Mouse (Mus musculus) neutrophil, adult 5-6 weeks (primary cell): Measurements from ENCODE around the gene Zfp791. TPM values are rescaled to one million over a fixed set of nuclear protein-coding genes. Genes with fewer than 3 reads are reported as not detected.
"Not testable (repeated sequence)": the region's sequence is repeated elsewhere in the genome, so short reads cannot be mapped to it uniquely, and the experiment has no call there.

Source experiments
- ATAC-seq: fragments of 151-379, 151-347 bp; 2 replicates; pipeline ENCODE4 v1.8.0; 2017; ENCODE audit warnings: mild to moderate bottlenecking, moderate TSS enrichment; ENCODE audit not compliant: insufficient number of reproducible peaks, poor library complexity, low FRiP score, severe bottlenecking; ENCODE audit errors: extremely low read depth
- total RNA-seq: library from RNA; stranded (forward); fragments of 200-1000 nt; gene quantifications from 2 replicates; pipeline ENCODE4 v1.2.3, GENCODE M21; 2017

Zfp791 gene
- total RNA-seq = not detected in 2 replicates

- no peak for ATAC-seq
Observed at GRCm38 (mm10) chr8:85122995-85123394, at the start of gene Zfp791. Zfp791 (minus strand) TSS chr8:85123095.

DNA sequence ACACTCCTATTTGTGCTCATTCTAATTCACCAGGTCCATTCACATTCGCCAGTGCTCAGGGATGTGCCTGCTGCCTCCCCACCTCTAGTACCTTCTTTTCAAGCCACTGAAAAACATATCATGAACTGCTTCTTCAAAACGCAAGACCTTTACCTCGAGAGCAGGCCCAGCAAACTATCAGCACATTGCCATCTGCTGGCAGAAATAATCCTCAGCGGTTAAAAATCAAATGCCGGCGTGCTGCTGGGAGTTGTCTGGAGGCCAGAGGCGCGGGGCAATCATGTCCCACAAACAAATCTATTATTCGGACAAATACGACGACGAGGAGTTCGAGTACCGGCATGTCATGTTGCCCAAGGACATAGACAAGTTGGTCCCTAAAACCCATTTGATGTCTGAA is 48.4 kb upstream of the Zfp791 start:
- peak; percentile 41; the same call in 1 of the 2 replicates for ATAC-seq

DNA sequence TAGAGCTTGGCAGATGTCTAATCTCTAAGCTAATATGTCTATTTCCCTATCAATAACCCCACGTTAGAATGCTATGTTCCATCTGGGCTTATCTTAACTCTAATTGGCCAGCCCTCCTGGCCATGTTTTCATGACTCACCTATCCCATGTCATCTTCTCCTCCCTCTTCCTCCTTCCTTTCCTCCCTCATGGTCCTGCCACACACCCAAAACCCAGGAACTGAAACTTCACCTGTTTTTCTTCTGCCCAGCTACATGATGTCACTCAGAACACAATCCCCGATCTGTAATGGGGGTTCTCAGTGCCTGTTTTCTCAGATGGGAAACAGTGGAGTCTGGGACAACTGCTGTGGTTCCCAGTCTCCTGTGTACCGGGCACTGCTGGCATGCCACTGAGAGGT is 28.7 kb upstream of the Zfp791 start, which contains the start of gene Cks1brt:
Gene Cks1brt, plus strand, starts transcription at position 301 of the 400 bp plus-strand sequence.
- ATAC-seq = no peak

DNA sequence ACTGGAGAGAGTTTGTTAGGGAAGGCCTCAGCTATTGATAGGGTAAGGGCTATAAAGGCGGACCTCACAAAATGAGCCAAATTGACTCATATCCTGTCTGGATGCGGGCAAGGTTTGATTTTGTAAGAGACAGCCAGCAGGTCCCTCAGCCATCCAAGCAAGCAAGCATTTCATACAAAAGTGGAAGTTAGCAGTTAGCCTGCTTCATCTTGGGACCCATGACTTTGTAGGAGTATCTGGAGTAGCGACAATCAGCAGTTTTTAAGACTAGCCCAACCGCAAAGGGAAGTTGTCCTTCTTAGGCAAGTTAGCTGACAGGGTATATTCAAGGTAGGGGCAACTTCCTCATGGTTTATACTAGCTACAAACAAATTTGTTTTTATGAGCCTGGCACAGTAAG is 19.6 kb upstream of the Zfp791 start:
- ATAC-seq = peak; percentile 99

DNA sequence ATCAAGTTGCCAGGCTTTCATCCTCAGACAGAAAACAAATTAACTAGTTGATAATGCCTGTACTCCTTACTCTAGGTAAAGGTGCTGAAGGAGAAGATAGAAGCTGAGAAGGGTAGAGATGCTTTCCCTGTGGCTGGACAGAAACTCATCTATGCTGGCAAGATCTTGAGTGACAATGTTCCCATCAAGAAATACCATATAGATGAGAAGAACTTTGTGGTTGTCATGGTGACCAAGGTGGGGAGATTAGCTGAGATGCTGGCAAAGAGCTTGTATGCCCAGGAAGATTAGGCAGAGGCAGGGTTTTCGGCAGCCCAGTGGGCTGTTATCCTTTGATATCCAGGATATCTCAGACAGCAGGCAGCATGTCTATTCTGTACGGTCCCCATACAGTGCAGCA is 12.8 kb upstream of the Zfp791 start:
- ATAC-seq = not testable (repeated sequence)

DNA sequence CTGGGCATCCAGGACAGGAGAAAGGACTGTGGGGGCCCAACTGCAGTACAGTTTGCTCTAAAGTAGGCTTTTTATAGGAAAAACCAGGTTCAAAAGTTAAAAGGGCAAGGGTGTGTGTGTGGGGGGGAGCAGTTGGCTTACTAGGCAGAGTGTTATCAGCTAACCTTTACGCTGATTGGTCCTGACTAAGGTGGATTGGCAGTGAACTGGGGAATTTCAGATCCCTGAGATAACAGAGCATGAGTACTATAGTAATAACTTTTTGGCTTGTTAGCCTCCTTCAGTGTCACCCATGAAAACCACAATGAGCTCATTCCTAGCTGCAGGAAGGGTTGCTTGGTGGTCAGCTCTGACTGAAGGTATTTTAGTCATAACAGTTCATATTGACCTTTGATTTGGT is 9.4 kb upstream of the Zfp791 start:
- ATAC-seq = no peak

DNA sequence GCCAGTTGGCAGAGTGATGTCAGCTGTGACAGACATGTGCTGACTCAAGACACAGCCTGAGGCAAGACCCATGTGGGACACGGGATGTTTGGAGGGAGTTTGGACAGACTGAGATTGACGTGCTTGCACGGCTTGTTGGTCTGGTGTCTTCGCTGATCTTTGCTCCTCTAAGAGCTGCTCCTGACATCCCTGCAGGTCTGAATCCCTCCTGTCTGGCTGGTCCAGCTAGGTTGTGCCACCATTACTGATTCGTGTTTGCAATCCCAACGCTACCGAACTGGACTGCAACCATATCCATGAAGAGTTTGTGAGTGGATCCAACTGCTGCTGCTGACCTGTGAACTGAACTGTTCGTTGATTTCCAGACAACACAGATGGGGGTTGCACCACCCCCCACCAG is 796 bp upstream of the Zfp791 start:
- ATAC-seq = no peak

DNA sequence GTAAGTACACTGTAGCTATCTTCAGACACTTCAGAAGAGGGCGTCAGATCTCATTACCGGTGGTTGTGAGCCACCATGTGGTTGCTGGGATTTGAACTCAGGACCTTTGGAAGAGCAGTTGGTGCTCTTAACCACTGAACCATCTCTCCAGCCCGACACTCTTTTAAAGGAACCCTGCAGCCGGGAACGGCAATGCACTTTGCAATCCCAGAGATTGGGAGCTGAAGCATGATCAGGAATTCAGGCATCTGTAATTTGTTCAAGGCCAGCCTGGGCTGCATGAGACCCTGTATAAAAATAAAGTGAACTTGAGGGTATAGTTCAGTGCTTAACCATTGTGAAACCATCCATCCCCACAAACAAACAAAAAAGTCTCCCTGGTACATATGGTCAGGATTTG is 2.6 kb downstream of the Zfp791 start:
- not testable (repeated sequence) for ATAC-seq

GRCm38 (mm10) chr8:85119052-85119981 is 3.6 kb downstream of the Zfp791 start:
- no peak for ATAC-seq

DNA sequence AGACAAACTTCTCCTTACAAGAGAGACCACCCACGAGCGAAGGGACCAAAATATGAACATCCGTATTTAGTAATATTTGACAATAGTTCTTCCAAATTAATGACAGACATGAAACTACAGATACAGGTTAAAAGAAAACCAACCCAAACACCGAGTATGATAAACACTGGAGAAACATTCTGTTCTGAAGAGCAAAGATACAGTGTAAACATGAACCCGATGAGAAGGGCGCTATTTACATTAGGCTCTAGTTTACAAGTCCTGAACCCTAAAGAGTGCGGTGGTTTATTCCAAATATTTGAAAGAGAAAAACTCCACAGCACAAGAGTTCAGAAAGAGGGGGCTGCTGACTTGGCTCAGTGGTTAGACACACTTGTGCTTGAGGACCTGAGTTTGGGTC is 5.9 kb downstream of the Zfp791 start:
- ATAC-seq = no peak

GRCm38 (mm10) chr8:85115501-85115900 is 7.4 kb downstream of the Zfp791 start:
- no peak for ATAC-seq

GRCm38 (mm10) chr8:85113241-85113640 is 9.7 kb downstream of the Zfp791 start:
- ATAC-seq = no peak

DNA sequence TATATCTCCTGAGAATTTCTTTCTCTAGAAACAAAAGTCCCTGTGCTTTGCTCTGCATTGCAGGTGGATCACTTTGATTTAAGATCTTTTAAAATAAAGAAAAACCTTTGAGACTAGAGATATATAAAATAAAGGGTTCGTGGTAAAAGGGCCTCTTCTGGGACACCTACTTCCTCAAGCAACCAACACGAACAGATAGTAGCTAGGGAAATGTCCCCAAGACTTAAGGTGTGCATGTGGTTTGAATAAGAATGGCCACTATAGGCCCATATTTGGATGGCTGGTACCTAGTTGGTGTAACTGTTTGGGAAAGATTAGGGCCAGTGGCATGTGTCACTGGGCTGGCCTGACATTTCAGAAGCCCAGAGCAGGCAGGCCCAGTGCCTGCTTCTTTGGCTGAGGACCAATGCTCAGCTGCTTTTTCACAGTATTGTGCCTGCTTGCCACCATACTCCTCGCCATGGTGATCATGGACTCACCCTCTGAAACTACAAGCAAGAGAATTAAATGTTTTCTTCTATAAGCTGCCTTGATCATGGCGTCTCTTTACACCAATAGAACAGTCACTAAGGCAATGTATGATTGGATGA is 22.7 kb downstream of the Zfp791 start:
- no peak for ATAC-seq

DNA sequence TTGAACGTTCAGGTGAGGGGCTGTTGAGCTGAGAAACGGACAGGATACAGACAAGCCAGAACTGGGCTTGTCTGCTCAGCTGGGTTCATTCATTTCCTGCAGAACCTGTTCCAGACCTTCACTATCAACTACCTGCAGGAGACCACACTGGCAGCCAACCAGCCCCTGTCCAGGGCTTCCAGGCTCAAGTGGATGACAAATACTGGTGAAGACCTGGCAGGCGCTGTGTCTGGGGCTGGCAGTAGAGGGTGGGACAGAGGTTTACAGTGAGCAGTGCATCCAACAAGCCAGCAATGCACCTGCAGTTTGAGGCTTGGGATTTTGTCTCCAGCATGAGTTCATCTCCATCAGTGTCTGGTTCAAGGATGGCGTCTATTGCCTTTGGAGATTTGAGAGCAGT is 26.0 kb downstream of the Zfp791 start:
- ATAC-seq = no peak

DNA sequence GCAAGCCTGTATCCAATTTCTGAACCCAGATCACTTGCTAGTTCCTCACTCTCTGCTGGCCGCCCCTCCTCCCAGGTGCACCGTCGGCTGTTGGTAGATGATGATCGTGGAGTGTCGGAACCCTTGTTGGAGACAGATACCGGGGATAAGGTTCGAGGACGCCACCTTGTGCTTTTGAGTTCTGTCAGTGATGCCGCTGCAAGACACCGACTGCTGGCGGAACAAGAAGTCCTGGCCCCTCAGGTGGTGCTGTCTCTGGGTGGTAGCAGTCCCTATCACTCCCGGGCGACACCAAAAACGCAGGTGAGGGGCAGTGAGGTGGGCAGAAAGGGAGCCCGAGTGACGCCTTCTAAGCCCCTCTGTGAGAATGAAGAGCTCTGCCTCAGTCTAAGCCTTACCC is 26.7 kb downstream of the Zfp791 start:
- no peak for ATAC-seq

GRCm38 (mm10) chr8:85095566-85095965 is 27.3 kb downstream of the Zfp791 start:
- no peak for ATAC-seq

DNA sequence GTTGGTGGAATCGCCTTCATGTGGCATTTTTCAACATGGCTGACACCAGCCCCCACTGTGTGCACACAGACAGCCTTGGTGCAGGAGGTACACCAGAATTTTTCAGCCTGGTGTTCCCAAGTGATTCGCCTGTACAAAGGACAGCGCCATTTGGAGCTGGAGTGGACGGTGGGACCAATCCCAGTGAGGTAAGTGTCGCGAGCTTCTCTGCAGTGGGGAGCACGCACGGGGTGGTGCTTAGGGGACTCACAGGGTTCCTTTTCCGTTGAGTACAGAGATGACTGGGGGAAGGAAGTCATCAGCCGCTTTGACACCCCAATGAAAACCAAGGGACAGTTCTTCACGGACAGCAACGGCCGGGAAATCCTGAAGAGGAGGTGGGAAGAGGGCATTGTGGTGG is 27.8 kb downstream of the Zfp791 start:
- no peak for ATAC-seq

DNA sequence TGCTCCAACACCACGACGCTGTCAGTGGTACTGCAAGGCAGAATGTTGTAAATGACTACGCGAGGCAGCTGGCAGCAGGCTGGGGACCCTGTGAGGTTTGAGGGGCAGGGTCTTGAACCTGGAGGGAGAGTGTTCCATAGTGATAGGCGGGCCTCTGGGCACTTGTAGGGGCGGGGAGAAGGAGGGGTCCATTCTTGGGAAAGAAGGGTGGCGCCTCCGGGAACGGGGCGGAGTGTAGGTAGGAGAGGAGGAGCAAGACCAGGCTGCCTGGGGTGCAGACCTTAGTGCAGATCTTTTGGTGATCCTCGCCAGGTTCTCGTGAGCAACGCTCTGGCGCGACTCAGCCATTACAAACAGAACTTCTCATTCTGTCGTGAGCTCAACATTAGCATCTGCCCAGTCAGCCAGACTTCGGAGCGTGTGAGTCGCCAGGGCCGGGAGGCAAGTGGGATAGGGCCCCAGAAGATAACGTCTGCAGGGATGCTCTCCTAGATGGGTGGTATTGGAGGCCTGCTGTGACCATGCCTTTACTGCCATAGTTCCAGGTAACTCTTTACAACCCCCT is 31.3 kb downstream of the Zfp791 start:
- no peak for ATAC-seq

DNA sequence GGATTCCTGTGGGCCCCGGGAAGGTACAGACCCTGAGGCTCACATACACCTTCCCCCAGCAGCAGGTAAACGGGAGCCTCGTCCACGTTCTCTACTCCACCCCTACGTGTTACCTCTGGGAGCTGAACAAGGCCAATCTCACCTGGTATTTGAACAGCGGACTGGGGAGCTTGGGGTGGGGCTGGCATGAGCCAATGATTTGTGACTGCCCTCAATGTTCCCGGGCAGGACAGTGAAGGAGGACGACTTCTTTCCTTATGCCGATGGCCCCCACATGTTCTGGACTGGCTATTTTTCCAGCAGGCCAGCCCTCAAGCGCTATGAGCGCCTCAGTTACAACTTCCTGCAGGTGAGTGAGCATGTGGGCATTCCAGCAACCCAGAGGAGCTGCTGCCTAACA is 32.0 kb downstream of the Zfp791 start:
- no peak for ATAC-seq

DNA sequence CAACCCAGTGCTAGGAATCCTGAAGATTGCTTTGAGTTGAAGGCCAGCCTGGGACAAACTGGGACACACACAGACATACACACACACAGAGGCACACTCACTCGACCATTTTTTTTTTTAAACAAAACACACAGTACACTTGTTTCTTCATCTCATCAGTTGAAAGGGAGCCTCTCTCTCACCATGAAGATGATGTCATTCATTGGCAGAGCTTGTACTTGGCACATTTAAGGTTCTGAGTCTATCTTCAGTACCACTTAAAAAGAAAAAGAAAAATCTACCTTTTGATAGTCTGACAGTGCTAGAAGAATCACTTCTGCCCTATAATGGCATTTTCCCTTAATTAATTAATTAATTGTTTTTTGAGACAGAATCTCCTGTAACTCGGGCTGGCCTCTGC is 34.1 kb downstream of the Zfp791 start:
- no peak for ATAC-seq
